Mouse (Mus musculus) hindbrain, embryonic 15.5 days (tissue): ENCODE results near the gene Gm28230. TPM values are rescaled to one million over a fixed set of nuclear protein-coding genes. Genes with fewer than 3 reads are reported as not detected.

ENCODE experiments used
- ATAC-seq: fragments of 200-750 bp; cut with Nextera tagmentation; 2 replicates; pipeline ENCODE4 v1.8.0; 2017; ENCODE audit warnings: low read depth, moderate number of reproducible peaks, moderate TSS enrichment; ENCODE audit not compliant: low FRiP score
- H3K27ac ChIP-seq: fragments of 300-500 bp; sonication (generic); replicated peaks from 2 replicates; pipeline ENCODE4 v1.5.1; 2015; ENCODE audit warnings: mild to moderate bottlenecking, inconsistent platforms
- H3K27me3 ChIP-seq: fragments of 300-500 bp; sonication (generic); 2 replicates; pipeline ENCODE4 v1.6.1; 2015; ENCODE audit warnings: control low read depth, inconsistent platforms
- H3K36me3 ChIP-seq: fragments of 300-500 bp; sonication (generic); 2 replicates; pipeline ENCODE4 v1.6.1; 2015; ENCODE audit warnings: control low read depth, inconsistent platforms
- H3K4me1 ChIP-seq: fragments of 300-500 bp; sonication (generic); replicated peaks from 2 replicates; pipeline ENCODE4 v1.6.1; 2015; ENCODE audit warnings: control low read depth, inconsistent platforms
- H3K4me2 ChIP-seq: fragments of 300-500 bp; sonication (generic); 2 replicates; pipeline ENCODE4 v1.6.1; 2015; ENCODE audit warnings: moderate library complexity, mild to moderate bottlenecking, inconsistent platforms
- H3K4me3 ChIP-seq: fragments of 300-500 bp; sonication (generic); 2 replicates; pipeline ENCODE4 v1.5.1; 2015; ENCODE audit warnings: mild to moderate bottlenecking, inconsistent platforms
- H3K9ac ChIP-seq: fragments of 300-500 bp; sonication (generic); 2 replicates; pipeline ENCODE4 v1.6.1; 2015; ENCODE audit warnings: inconsistent platforms
- H3K9me3 ChIP-seq: fragments of 300-500 bp; sonication (generic); 2 replicates; pipeline ENCODE4 v1.6.1; 2016; ENCODE audit warnings: control low read depth, inconsistent platforms
- WGBS: fragments of 180-500 bp; shearing (Covaris S2); methylation state at CpG from one replicate; pipeline ENCODE4 v1.1.7; 2015; 5-methylcytosine and 5-hydroxymethylcytosine counted together
- polyA plus RNA-seq: library from polyadenylated mRNA; unstranded; fragments of >200 nt; fragmentation: Nextera tagmentation; extraction: Ambion mirVana; gene quantifications from 2 replicates; pipeline ENCODE4 v1.2.1, GENCODE M21; 2015

Gene Gm28230
- polyA plus RNA-seq, 1 experiment from 2014 or later: 1.6 TPM

- WGBS: 11% methylated on average over 4 of the region's 4 CpGs
- Histone ChIP-seq H3K27ac (no peak overlapping the region), H3K4me3 (no peak overlapping the region), H3K36me3 (no peaks in the 10 kb centered on the region), H3K27me3 (peaks cover 86% of the 10 kb centered on the region), H3K9me3 (no peaks in the 10 kb centered on the region), H3K4me1 (peaks cover 10% of the 10 kb centered on the region), H3K4me2 (no peak overlapping the region), H3K9ac (no peak overlapping the region)
- no peak for ATAC-seq
Measured at GRCm38 (mm10) chr2:74693432-74693827, 33.1 kb upstream of the Gm28230 start.

DNA sequence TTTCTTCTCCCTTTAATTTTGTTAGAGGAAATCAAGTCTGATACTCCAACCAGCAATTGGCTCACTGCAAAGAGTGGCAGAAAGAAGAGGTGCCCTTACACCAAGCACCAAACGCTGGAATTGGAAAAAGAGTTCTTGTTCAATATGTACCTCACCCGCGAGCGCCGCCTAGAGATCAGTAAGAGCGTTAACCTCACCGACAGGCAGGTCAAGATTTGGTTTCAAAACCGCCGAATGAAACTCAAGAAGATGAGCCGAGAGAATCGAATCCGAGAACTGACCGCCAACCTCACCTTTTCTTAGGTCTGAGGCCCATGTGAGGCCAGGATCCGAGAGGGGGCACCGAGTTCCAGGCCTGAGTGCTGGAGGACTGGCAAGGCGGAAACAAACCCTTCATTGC lies 32.5 kb upstream of the Gm28230 start:
- 1% methylated on average over 16 of the region's 16 CpGs for WGBS
- Histone ChIP-seq H3K4me3 (no peak overlapping the region), H3K36me3 (no peaks in the 10 kb centered on the region), H3K4me1 (peaks cover 12% of the 10 kb centered on the region), H3K9me3 (no peaks in the 10 kb centered on the region), H3K4me2 (no peak overlapping the region), H3K27ac (no peak overlapping the region), H3K27me3 (peaks cover 83% of the 10 kb centered on the region), H3K9ac (no peak overlapping the region)
- no peak for ATAC-seq

DNA sequence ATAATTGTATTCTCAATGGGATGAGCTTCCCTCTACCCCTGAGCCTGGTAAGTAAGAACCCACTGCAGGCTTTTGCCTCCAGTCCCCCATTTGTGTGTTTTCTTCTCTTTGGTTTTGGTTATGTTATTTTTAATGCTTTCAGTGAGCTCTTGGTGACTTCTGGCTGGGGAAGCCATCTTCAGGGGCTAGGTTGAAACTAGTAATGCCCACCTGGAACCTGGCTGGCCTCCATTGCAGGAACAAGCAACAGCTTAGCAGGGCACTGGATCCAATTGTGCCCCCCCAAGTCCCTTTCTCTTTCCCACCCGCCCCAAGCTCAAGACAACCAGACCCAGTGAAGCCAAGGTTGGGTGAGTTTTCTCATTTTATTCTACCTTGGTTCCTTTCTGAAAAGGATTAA lies 31.1 kb upstream of the Gm28230 start:
- peaks cover 83% of the 10 kb centered on the region for H3K27me3 ChIP-seq
- no peaks in the 10 kb centered on the region for H3K36me3 ChIP-seq
- peaks cover 12% of the 10 kb centered on the region for H3K4me1 ChIP-seq
- no peaks in the 10 kb centered on the region for H3K9me3 ChIP-seq
- no peak overlapping the region for H3K4me3 ChIP-seq
- H3K27ac ChIP-seq: no peak overlapping the region
- H3K4me2 ChIP-seq: no peak overlapping the region
- 0% methylated on average over 1 of the region's 1 CpGs for WGBS
- no peak for ATAC-seq
- H3K9ac ChIP-seq: no peak overlapping the region

- Histone ChIP-seq H3K27ac (no peak overlapping the region), H3K4me1 (peaks cover 12% of the 10 kb centered on the region), H3K4me3 (no peak overlapping the region)
Measured at GRCm38 (mm10) chr2:74695813-74696430, 30.6 kb upstream of the Gm28230 start.

DNA sequence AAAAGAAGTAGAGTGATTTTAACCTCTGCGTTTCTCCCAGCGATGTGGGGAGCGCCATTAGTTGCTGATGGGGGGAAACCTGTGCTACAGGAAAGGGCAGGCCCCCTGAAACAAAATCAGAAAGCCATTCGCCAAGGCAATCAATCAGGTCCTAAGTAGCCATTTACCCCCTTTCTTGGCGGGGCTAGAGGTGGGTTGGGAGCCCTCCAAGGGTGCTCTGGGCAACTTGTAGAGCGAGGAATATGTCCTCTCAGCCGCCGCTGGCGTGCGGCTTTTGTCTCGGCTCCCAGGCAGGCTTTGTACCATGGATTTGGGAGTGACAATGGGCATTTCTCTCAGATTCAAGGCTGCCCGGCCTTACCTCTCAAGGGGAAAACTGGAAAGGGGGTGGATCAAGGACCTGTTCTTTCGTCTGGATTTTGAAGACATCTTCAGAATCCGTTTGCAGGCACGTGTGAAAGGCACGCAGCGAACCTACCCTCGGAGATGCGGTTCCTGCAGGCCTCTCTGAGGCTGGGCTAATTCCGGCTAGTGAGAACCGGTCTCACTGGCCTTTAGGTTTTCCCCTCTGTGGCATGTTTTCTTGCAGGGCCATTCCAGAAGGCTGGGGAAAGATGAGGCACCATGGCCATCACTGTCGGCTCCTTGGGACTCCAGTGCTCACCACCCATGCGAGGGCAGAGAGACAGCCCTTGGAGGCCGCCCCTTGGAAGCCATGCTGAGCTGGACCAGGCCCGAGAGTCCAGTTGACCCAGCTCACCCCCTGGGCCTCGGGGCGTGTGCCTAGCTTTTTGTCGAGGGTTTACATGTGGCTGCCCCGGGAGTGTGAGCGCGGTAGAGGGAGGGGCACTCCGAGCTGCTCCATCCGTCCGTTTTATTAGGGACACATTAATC lies 29.8 kb upstream of the Gm28230 start:
- H3K4me2 ChIP-seq: no peak overlapping the region
- H3K27ac ChIP-seq: no peak overlapping the region
- 2% methylated on average over 34 of the region's 34 CpGs for WGBS
- no peak overlapping the region for H3K9ac ChIP-seq
- peaks cover 87% of the 10 kb centered on the region for H3K27me3 ChIP-seq
- no peaks in the 10 kb centered on the region for H3K9me3 ChIP-seq
- ATAC-seq: no peak
- H3K4me3 ChIP-seq: no peak overlapping the region
- peaks cover 12% of the 10 kb centered on the region for H3K4me1 ChIP-seq
- no peaks in the 10 kb centered on the region for H3K36me3 ChIP-seq

More at GRCm38 (mm10) chr2:74695813-74696430, 30.6 kb upstream of the Gm28230 start:
- WGBS: 3% methylated on average over 7 of the region's 7 CpGs
- ATAC-seq: no peak
- peaks cover 87% of the 10 kb centered on the region for H3K27me3 ChIP-seq
- no peak overlapping the region for H3K9ac ChIP-seq
- H3K36me3 ChIP-seq: no peaks in the 10 kb centered on the region
- H3K4me2 ChIP-seq: no peak overlapping the region
- no peaks in the 10 kb centered on the region for H3K9me3 ChIP-seq

DNA sequence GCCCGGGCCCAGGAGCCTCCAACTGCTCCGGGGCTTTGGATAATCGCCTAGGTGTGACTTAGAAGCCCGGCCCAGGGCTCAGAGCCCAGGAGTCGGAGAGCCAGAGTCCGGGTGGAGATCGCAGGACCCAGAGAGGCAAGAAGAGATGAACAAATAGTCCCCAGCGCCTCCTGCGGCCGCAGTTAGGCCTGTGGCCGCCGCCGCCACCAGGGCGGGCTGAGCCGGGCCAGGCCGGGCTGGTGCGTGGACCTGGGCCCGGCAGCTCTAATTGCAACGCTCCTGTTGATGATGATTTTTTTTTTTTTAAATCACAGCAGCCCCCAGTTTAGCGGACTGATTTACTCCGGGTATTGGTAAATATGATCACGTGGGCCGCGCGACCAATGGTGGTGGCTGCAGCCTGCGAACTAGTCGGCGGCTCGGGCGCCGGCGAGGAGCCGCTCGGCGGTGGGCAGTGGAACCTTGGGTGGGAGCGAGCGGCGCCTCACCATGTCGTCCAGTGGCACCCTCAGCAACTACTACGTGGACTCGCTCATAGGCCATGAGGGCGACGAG lies 28.9 kb upstream of the Gm28230 start, which contains the start of gene Hoxd9:
Hoxd9 (plus strand) TSS at position 161 of the 555 bp plus-strand sequence.
- Histone ChIP-seq H3K9me3 (no peaks in the 10 kb centered on the region), H3K27me3 (peaks cover 85% of the 10 kb centered on the region), H3K9ac (no peak within 1 kb of the TSS), H3K4me1 (peaks cover 12% of the 10 kb centered on the region), H3K4me2 (peak within 1 kb of the TSS; percentile 51), H3K27ac (no peak within 1 kb of the TSS), H3K4me3 (peak within 1 kb of the TSS; percentile 26), H3K36me3 (no peaks in the 10 kb centered on the region)
- WGBS: under 1% methylated on average over 43 of the region's 43 CpGs
- 0 out of 2 replicates have a peak, but pooled peaks have one; percentile 15 for ATAC-seq

DNA sequence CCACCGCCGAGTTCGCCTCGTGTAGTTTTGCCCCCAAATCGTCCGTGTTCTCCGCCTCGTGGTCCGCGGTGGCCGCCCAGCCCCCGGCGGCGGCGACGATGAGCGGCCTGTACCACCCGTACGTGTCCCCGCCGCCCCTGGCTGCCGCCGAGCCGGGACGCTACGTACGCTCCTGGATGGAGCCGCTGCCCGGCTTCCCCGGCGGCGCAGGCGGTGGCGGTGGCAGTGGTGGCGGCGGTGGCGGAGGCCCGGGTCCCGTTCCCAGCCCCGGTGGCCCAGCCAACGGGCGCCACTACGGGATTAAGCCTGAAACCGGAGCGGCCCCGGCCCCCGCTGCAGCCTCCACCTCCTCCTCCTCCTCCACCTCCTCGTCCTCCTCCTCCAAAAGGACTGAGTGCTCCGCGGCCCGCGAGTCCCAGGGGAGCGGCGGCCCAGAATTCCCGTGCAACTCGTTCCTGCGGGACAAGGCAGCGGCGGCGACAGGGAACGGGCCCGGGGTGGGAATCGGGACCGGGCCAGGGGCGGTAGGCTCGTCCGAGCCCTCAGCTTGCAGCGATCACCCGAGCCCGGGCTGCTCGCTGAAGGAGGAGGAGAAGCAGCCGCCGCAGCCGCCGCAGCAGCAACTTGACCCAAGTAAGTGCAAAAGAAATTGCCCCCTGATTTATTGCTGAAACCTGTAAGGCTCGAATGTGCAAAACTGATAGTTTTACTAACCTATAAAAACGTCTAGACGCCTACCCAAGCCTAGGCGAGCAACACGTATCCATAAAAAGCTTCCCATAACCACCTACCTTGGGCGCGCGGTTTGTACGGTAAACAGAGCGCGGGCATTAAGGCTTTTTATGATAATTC lies 28.1 kb upstream of the Gm28230 start:
- H3K27ac ChIP-seq: no peak overlapping the region
- peaks cover 82% of the 10 kb centered on the region for H3K27me3 ChIP-seq
- H3K9me3 ChIP-seq: no peaks in the 10 kb centered on the region
- ATAC-seq: no peak
- H3K9ac ChIP-seq: no peak overlapping the region
- H3K4me3 ChIP-seq: peak overlapping the region; percentile 26
- H3K4me2 ChIP-seq: peak overlapping the region; percentile 51
- no peaks in the 10 kb centered on the region for H3K36me3 ChIP-seq
- peaks cover 12% of the 10 kb centered on the region for H3K4me1 ChIP-seq
- under 1% methylated on average over 70 of the region's 86 CpGs for WGBS

GRCm38 (mm10) chr2:74699053-74699430 lies 27.5 kb upstream of the Gm28230 start:
- H3K36me3 ChIP-seq: no peaks in the 10 kb centered on the region
- H3K4me3 ChIP-seq: no peak overlapping the region
- peaks cover 12% of the 10 kb centered on the region for H3K4me1 ChIP-seq
- peaks cover 82% of the 10 kb centered on the region for H3K27me3 ChIP-seq
- ATAC-seq: no peak
- H3K9me3 ChIP-seq: no peaks in the 10 kb centered on the region
- no peak overlapping the region for H3K27ac ChIP-seq
- WGBS: 2% methylated on average over 17 of the region's 17 CpGs
- no peak overlapping the region for H3K4me2 ChIP-seq
- no peak overlapping the region for H3K9ac ChIP-seq

DNA sequence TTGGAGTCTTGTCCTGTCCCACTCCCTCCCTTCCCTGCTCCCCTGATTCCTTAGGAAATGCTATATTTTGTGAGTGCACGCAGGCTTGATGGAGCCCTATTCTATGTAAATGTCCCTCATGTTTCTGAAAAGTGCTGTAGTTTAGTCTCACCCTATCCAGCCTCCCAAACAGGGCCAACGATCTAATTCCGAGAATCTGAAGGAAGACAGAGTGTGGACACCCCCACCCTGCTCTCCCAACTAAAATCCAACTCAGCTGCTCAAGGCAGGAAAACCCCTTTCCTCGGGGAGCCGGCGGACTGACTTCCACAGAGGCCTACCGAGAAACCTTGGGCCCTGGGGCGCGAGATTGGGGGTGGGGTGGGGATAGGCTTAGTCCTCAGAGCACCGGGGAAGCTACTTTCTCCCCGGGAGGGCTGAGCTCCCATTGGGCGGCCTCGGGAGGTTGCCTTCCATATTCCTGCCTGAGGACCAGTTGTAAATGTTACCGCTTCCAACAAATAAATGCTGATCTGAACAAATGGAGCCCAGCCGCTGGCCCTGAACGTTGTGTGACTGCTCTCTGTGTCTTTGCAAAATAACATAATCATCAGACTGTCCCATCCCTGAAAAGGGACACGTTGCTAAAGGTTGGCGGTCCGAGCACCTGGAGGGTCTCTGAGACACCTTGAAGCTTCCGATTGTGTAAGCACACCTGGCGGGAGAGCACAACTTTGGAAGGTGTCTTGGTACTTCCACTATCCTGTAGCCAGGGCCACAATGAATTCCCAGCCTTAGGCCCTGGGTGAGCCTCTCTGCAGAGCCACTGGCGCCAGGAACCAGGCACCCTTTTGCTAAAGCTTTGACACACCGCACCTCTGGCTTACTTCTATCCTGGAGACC lies 26.6 kb upstream of the Gm28230 start:
- H3K9ac ChIP-seq: no peak overlapping the region
- no peak overlapping the region for H3K4me2 ChIP-seq
- peaks cover 80% of the 10 kb centered on the region for H3K27me3 ChIP-seq
- no peaks in the 10 kb centered on the region for H3K9me3 ChIP-seq
- ATAC-seq: no peak
- no peaks in the 10 kb centered on the region for H3K36me3 ChIP-seq
- H3K4me3 ChIP-seq: no peak overlapping the region
- peaks cover 14% of the 10 kb centered on the region for H3K4me1 ChIP-seq
- H3K27ac ChIP-seq: no peak overlapping the region
- WGBS: 3% methylated on average over 23 of the region's 23 CpGs

- Histone ChIP-seq H3K9ac (no peak overlapping the region), H3K27me3 (peaks cover 78% of the 10 kb centered on the region), H3K36me3 (no peaks in the 10 kb centered on the region), H3K27ac (no peak overlapping the region), H3K4me3 (no peak overlapping the region), H3K9me3 (no peaks in the 10 kb centered on the region), H3K4me1 (peaks cover 21% of the 10 kb centered on the region), H3K4me2 (no peak overlapping the region)
- no peak for ATAC-seq
- WGBS: 2% methylated on average over 22 of the region's 22 CpGs
Measured at GRCm38 (mm10) chr2:74700546-74701112, 25.9 kb upstream of the Gm28230 start.
